Mouse (Mus musculus) frontal cortex, postnatal 10 days (tissue): ENCODE data around the gene Armh3.

Source experiments
- DNase-seq, 2 experiments: peaks; one replicate each; pipeline ENCODE4 v3.0.0; 2022; ENCODE audit warnings: low spot score in 2 of 2, mixed read lengths in 1 of 2

The Armh3 gene

GRCm38 (mm10) chr19:45997785-45998693, at the start of gene Armh3:
Gene Armh3 (minus strand): TSS chr19:45998488.
- DNase-seq, result peak; percentile 83 to 91

GRCm38 (mm10) chr19:46047426-46047825, 49.1 kb upstream of the Armh3 start:
- DNase-seq, result no peak

GRCm38 (mm10) chr19:46046621-46047025, 48.3 kb upstream of the Armh3 start:
- DNase-seq, result no peak

DNA sequence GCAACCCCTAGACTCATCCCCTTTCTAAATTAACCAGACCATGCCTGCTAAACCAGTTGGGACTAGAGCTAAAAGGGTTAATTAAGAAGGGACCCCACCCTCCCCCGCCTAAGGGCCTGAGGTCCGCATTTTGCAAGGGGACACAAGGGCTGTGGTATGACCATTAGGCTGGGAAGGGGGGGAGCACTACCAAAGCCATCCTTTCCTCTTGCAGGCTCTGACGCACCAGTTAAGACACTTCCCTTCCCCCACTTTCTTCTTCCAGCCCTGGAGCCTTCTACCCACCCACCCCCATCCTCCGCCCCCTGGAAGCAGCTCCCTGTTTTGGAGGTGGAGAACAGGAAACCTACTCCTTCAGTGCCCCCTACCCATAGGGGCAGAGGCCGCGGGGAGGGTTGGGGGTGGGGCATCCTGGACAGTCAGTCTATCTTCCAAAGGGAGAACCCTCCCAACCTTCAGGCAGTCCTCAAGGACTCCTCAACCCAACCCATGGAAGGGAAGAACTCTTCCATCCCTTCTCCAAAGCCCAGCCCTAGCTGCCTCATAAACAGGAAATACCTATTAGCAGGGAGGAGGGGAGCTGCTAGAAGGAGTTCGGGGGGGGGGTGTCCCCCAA, 47.5 kb upstream of the Armh3 start:
- DNase-seq, result peak; percentile 66 to 70

GRCm38 (mm10) chr19:46044993-46045695, 46.9 kb upstream of the Armh3 start, which contains the start of gene Ldb1:
Gene Ldb1 (minus strand): TSS chr19:46045214.
- peak; percentile 81 to 84 for DNase-seq

DNA sequence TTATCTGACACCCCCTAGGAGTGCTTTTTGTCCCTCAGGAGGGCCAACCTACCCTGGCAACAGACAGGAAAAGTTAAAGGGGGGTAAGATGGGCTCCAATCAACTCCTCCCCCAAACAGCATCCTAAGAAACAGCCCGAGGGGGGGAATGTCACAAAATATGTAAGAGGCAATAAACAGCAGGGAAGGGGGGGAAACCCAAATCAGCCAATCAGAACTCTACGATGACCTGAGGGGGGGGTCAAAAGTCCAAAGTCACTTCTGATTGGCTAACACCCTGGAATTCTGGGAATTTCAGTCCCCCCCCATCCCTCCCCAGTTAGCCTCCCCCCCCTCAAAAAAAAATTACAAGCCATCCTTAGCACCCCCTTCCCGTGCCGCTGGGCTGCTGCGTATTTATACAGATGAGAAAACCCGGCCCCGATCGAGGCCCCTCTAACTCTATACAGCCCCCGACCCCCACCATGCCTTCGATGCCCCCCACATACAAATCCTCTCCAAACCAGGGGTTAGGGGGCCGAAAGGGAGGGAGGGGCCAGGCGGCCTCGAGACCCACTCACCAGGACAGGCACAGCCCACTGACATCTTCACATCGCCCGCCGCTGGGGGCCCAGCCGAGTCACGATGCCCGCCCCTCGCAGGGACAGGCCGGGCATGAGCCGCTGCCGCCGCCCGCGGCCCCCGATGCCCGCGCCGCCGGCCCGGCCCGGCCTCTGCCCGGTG, 46.1 kb upstream of the Armh3 start, which contains the start of gene Pprc1:
TSS of gene Pprc1 (plus strand) at position 616 of the 722 bp plus-strand sequence.
- peak in 1 of 2 experiments; percentile 55 for DNase-seq

GRCm38 (mm10) chr19:46043380-46043779, 45.1 kb upstream of the Armh3 start:
- no peak for DNase-seq

GRCm38 (mm10) chr19:46042476-46043011, 44.3 kb upstream of the Armh3 start:
- DNase-seq, result peak; percentile 55 to 63

- peak; percentile 78 to 83 for DNase-seq
Observed at GRCm38 (mm10) chr19:46041933-46042475, 43.7 kb upstream of the Armh3 start.

DNA sequence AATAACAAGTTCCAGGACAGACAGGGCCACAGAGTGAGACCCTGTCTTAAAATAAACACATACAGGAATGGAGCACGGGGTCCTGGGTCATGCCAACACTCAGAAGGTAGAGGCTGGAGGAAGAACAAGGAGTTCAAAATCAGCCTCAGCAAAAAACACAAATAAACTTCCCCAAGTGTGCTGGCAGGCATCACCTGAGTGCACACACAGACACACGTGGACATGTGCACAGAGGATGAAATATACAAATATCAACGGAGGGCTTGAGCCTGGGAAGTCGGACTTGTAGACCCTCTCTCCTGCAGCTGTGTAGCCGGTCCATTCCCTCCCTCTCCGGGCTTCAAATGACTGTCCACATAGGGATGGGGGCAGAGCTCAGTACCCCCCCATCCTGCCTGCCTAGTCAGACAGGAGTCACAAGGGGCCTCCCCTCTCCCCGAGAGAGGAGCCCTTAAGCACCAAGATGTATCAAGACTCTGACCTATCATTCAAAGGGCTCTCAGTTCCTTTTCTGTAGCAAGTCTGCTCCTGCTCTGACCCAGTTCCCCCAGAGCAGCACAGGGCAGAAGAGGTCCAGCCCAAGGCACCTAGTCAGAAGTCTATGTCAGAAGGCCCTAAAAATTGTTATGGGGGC, 43.1 kb upstream of the Armh3 start:
- no peak for DNase-seq

DNA sequence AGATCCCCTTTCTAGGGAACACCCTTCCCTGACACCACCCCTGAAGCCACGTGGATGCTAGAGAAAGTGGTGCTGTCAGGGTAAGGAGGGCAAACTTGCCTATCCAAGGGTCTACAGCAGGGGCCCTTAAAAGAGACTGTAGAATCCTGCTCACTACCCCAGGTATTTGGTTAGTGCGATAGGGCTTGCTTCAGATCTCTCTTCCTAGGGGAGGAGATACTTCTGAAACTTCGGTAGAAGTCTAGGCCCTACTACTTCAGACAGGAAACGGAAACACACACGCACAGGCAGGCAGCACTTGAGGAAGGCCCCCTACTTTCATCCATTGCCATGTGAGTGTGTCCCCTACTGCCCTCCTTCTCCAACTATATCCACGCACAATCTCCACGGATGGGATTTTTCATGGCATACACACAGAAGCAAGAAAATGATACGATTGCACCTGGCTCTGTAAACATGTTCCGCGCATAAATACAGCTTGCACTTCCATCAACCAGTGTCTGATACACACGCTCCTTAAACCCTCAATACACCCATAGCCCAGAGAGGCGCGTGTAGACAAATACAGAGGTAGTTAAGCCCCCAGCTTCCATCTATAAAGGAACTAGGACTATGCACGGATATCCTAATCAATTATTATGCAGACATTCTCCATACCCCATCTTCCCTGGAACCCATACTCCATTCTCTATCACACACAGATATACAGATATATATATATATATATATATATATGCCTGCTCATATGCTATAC, 42.0 kb upstream of the Armh3 start:
- DNase-seq, result no peak

DNA sequence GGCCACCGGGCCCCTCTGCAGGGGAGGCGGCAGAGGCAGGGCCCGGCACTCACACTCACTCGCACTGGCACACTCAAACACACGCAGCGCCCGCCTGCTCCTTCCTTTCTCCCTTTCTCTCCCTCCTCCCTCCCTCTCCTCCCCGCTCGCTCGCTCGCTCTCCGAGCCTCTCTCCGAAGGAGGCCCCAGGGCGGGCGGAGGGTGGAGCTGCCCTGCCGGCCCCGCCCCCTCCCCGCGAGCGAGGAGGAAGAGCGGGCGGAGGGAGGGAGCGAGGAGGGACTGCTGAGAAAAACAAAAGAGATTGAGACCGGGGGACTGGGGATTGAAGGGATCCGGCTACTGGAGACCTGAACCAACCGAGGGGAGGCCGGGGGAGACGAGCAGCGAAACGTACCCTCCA, 41.2 kb upstream of the Armh3 start:
- DNase-seq, result peak; percentile 79 to 84

DNA sequence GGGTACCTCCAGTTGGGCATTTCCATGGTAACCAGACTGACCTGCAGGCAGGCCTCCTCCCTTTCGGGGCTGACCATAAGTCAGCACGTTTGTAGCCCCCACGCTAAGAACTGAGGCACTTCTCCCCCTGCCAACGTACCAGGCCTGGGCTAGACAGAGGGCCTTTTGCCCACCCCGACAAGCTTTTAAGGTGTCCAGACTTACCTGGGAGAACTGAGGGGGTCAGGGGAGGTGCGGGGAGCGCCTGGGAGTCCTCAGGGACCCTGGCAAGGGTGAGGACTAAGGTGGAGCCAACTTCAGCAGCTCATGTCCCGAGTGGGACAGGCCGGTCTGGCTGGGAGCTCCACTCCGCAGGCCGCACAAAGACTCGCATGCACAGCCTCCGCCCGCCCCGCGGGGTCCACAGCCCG, 40.6 kb upstream of the Armh3 start:
- no peak for DNase-seq

DNA sequence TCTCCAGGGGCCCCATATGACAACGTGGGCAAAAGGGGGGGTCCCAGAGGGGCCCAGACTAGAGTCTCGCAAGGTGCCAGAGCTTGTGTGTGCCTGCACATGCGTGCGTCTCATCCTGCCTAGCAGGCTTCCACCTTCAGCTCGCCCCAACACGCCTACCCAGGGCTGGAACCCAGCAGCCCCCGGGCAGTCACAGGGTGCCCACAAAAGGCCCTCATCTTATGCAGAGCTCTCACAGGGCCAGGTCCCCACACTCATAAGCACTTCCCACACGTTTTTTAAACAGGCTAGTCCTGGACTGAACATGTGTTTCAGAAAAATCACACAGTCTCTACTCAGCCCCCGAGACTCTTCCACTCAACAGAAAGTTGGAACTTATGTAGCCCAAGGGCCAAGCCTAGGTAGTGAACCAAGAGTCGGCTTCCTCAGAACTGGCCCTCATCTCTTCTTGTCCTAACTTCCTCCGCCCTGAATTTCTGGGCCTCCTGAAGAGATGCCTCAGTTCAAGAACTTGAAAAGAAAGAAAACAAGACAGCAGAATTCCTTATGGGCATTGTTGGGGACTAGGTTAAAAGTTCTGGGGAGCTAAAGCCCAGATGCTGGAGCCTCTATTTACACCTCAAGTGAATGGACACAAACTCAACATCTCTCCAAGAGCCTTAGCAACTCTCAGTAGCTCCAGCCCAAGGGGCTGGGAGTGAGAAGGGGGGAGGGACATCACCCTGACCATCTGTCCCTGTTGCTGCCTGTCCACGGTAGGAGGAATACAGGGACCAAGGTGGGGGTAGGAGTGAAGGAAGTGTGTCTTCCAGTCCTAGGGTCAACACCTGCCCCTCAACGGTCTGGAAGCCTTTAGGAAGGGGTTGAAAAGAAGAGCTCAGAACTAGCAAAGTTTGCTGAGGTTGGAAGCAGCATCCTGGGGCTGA, 39.9 kb upstream of the Armh3 start:
- DNase-seq, result no peak

GRCm38 (mm10) chr19:46037243-46037924, 39.1 kb upstream of the Armh3 start:
- no peak for DNase-seq

DNA sequence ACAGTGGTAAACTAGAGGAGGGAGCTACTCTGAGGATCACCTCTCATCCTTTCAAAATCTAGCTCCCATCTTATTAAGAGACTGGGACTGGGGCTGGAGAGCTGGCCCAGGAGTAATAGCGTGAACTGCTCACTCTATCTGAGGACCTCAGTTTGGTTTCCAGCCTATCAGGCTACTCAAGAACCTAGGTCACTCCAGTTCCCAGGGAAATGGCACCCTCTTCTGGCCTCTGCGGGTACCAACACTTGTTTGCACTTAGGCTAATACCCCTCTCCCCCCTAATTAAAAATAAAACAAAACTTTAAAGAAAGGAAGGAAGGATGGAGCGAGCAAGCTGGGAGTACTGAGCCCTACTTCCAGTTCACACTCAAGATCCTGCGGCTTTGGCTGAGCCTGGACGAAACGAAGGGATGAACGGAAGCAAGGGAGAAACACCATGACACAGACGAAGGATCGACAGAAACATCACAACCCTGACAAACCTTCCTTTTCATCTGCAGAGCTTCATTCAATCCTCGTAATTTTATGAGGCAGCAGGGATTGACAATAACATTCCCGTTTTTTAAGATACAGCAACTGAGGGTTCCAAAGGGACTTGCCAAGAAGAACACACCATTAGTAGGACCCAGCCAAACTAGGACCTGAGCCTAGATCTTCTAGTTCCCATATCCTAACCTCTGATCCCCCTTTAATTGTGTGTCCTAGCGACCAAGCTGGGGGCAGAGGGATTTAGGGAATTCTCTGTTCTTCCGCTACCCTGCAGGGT, 38.4 kb upstream of the Armh3 start:
- DNase-seq, result no peak

- DNase-seq, result no peak
Observed at GRCm38 (mm10) chr19:46035971-46036370, 37.7 kb upstream of the Armh3 start.
